Mouse (Mus musculus) embryonic facial prominence, embryonic 11.5 days (tissue): ENCODE data around the gene Dnajc12. TPM values are rescaled to one million over a fixed set of nuclear protein-coding genes. Genes with fewer than 3 reads are reported as not detected.

Experiments used
- ATAC-seq: fragments of 200-750 bp; cut with Nextera tagmentation; replicated peaks from 2 replicates; pipeline ENCODE4 v1.8.0; 2017; ENCODE audit warnings: low read depth; ENCODE audit not compliant: insufficient number of reproducible peaks, low FRiP score, low TSS enrichment
- DNase-seq: peaks from one replicate; pipeline ENCODE4 v3.0.0-alpha.2; 2015; ENCODE audit warnings: low spot score
- H3K27ac ChIP-seq: fragments of 300-500 bp; sonication (generic); replicated peaks from 2 replicates; pipeline ENCODE4 v1.5.1; 2014; ENCODE audit warnings: mild to moderate bottlenecking, low read depth, low read length, control low read depth
- H3K27me3 ChIP-seq: fragments of 300-500 bp; sonication (generic); 2 replicates; pipeline ENCODE4 v1.6.1; 2014; ENCODE audit warnings: mild to moderate bottlenecking, low read length, moderate library complexity, mixed read lengths; ENCODE audit not compliant: control insufficient read depth, insufficient read depth
- H3K36me3 ChIP-seq: fragments of 300-500 bp; sonication (generic); replicated peaks from 2 replicates; pipeline ENCODE4 v1.6.1; 2014; ENCODE audit warnings: low read depth, mild to moderate bottlenecking, low read length, moderate library complexity, mixed read lengths; ENCODE audit not compliant: control insufficient read depth, insufficient read depth
- H3K4me1 ChIP-seq: fragments of 300-500 bp; sonication (generic); 2 replicates; pipeline ENCODE4 v1.6.1; 2014; ENCODE audit warnings: low read length, mixed read lengths; ENCODE audit not compliant: control insufficient read depth, insufficient read depth
- H3K4me2 ChIP-seq: fragments of 300-500 bp; sonication (generic); 2 replicates; pipeline ENCODE4 v1.6.1; 2014; ENCODE audit warnings: low read depth, mild to moderate bottlenecking, control low read depth, low read length, moderate library complexity
- H3K4me3 ChIP-seq: fragments of 300-500 bp; sonication (generic); 2 replicates; pipeline ENCODE4 v1.5.1; 2014; ENCODE audit warnings: low read depth, low read length, control low read depth
- H3K9ac ChIP-seq: fragments of 300-500 bp; sonication (generic); replicated peaks from 2 replicates; pipeline ENCODE4 v1.6.1; 2014; ENCODE audit warnings: mild to moderate bottlenecking, control low read depth, low read length
- H3K9me3 ChIP-seq: fragments of 300-500 bp; sonication (generic); replicated peaks from 2 replicates; pipeline ENCODE4 v1.6.1; 2016; ENCODE audit warnings: mild to moderate bottlenecking, low read length, inconsistent platforms, mixed read lengths; ENCODE audit not compliant: control insufficient read depth
- WGBS: fragments of 180-500 bp; shearing (Covaris S2); extraction: QIAGEN DNeasy Blood & Tissue Kit; methylation state at CpG from one replicate; pipeline ENCODE4 v1.1.7; 2014; 5-methylcytosine and 5-hydroxymethylcytosine counted together
- polyA plus RNA-seq: library from polyadenylated mRNA; unstranded; fragments of >200 nt; fragmentation: Nextera tagmentation; extraction: Ambion mirVana; gene quantifications from 2 replicates; pipeline ENCODE4 v1.2.1, GENCODE M21; 2014

Dnajc12 gene
- polyA plus RNA-seq, 1 experiment from 2014 or later, result 14.5 TPM

GRCm38 (mm10) chr10:63429023-63429340 is 46.7 kb downstream of the Dnajc12 start:
- Histone ChIP-seq H3K9me3 (no peaks in the 10 kb centered on the region), H3K36me3 (no peaks in the 10 kb centered on the region), H3K4me1 (no peaks in the 10 kb centered on the region), H3K4me2 (peak overlapping the region; percentile 54), H3K4me3 (peak overlapping the region; percentile 77), H3K27ac (no peak overlapping the region), H3K9ac (peak overlapping the region; percentile 22), H3K27me3 (no peaks in the 10 kb centered on the region)
- ATAC-seq (no peak), DNase-seq (no peak)
- WGBS, result 2% methylated on average over 11 of the region's 11 CpGs

- no peaks in the 10 kb centered on the region for H3K9me3 ChIP-seq
- H3K4me3 ChIP-seq, result peak overlapping the region; percentile 77
- no peaks in the 10 kb centered on the region for H3K27me3 ChIP-seq
- H3K9ac ChIP-seq, result peak overlapping the region; percentile 75
- ATAC-seq (peak; percentile 88), DNase-seq (peak; percentile 94)
- H3K27ac ChIP-seq, result 0 out of 2 replicates have a peak overlapping the region, but pooled peaks have one; percentile 56
- H3K36me3 ChIP-seq, result no peaks in the 10 kb centered on the region
- peak overlapping the region; percentile 54 for H3K4me2 ChIP-seq
- 0% methylated on average over 34 of the region's 34 CpGs for WGBS
- no peaks in the 10 kb centered on the region for H3K4me1 ChIP-seq
These were observed 47.1 kb downstream of the Dnajc12 start for GRCm38 (mm10) chr10:63429380-63429779.

GRCm38 (mm10) chr10:63429785-63430305 is 47.6 kb downstream of the Dnajc12 start, which contains the start of gene Ctnna3:
Gene Ctnna3 (plus strand): TSS chr10:63430098.
- peak within 1 kb of the TSS; percentile 77 for H3K4me3 ChIP-seq
- DNase-seq (peak; percentile 95), ATAC-seq (peak; percentile 95)
- peak within 1 kb of the TSS; percentile 54 for H3K4me2 ChIP-seq
- H3K36me3 ChIP-seq, result no peaks in the 10 kb centered on the region
- WGBS, result under 1% methylated on average over 55 of the region's 55 CpGs
- no peaks in the 10 kb centered on the region for H3K4me1 ChIP-seq
- H3K27ac ChIP-seq, result 0 out of 2 replicates have a peak within 1 kb of the TSS, but pooled peaks have one; percentile 56
- peak within 1 kb of the TSS; percentile 75 for H3K9ac ChIP-seq
- H3K9me3 ChIP-seq, result no peaks in the 10 kb centered on the region
- H3K27me3 ChIP-seq, result no peaks in the 10 kb centered on the region

- no peaks in the 10 kb centered on the region for H3K27me3 ChIP-seq
These were observed 49.0 kb downstream of the Dnajc12 start for GRCm38 (mm10) chr10:63431221-63431736.

GRCm38 (mm10) chr10:63432099-63432498 is 49.9 kb downstream of the Dnajc12 start:
- H3K36me3 ChIP-seq, result no peaks in the 10 kb centered on the region
- no peaks in the 10 kb centered on the region for H3K27me3 ChIP-seq
- no peak overlapping the region for H3K4me3 ChIP-seq
- H3K27ac ChIP-seq, result no peak overlapping the region
- H3K9ac ChIP-seq, result no peak overlapping the region
- no peaks in the 10 kb centered on the region for H3K4me1 ChIP-seq
- ATAC-seq (no peak), DNase-seq (no peak)
- WGBS, result 94% methylated on average over 8 of the region's 8 CpGs
- no peaks in the 10 kb centered on the region for H3K9me3 ChIP-seq
- no peak overlapping the region for H3K4me2 ChIP-seq

More at GRCm38 (mm10) chr10:63431221-63431736, 49.0 kb downstream of the Dnajc12 start:
- ATAC-seq (no peak), DNase-seq (no peak)
- H3K4me1 ChIP-seq, result no peaks in the 10 kb centered on the region
- no peak overlapping the region for H3K9ac ChIP-seq
- 88% methylated on average over 7 of the region's 7 CpGs for WGBS
- H3K4me2 ChIP-seq, result no peak overlapping the region
- H3K9me3 ChIP-seq, result no peaks in the 10 kb centered on the region
- H3K36me3 ChIP-seq, result no peaks in the 10 kb centered on the region
- no peak overlapping the region for H3K4me3 ChIP-seq
- no peak overlapping the region for H3K27ac ChIP-seq

GRCm38 (mm10) chr10:63432887-63433286 is 50.6 kb downstream of the Dnajc12 start:
- no peak for ATAC-seq
- Histone ChIP-seq H3K27me3 (no peaks in the 10 kb centered on the region), H3K4me1 (no peaks in the 10 kb centered on the region), H3K36me3 (no peaks in the 10 kb centered on the region), H3K9ac (no peak overlapping the region), H3K4me3 (no peak overlapping the region), H3K9me3 (no peaks in the 10 kb centered on the region), H3K4me2 (no peak overlapping the region), H3K27ac (no peak overlapping the region)
- 80% methylated on average over 2 of the region's 2 CpGs for WGBS
- no peak for DNase-seq

GRCm38 (mm10) chr10:63438736-63439262 is 56.6 kb downstream of the Dnajc12 start:
- no peak overlapping the region for H3K27ac ChIP-seq
- no peaks in the 10 kb centered on the region for H3K4me1 ChIP-seq
- H3K4me3 ChIP-seq, result no peak overlapping the region
- H3K9me3 ChIP-seq, result no peaks in the 10 kb centered on the region
- DNase-seq, result no peak
- H3K9ac ChIP-seq, result no peak overlapping the region
- no peak for ATAC-seq
- no peaks in the 10 kb centered on the region for H3K36me3 ChIP-seq
- H3K4me2 ChIP-seq, result no peak overlapping the region
- no peaks in the 10 kb centered on the region for H3K27me3 ChIP-seq

- H3K4me2 ChIP-seq, result no peak overlapping the region
- DNase-seq (no peak), ATAC-seq (no peak)
- no peaks in the 10 kb centered on the region for H3K27me3 ChIP-seq
- no peak overlapping the region for H3K9ac ChIP-seq
- H3K4me1 ChIP-seq, result no peaks in the 10 kb centered on the region
- H3K9me3 ChIP-seq, result no peaks in the 10 kb centered on the region
- no peak overlapping the region for H3K27ac ChIP-seq
- H3K36me3 ChIP-seq, result no peaks in the 10 kb centered on the region
- whole genome bisulfite sequencing, result 66% methylated on average over 7 of the region's 7 CpGs
- H3K4me3 ChIP-seq, result no peak overlapping the region
These were observed 57.5 kb downstream of the Dnajc12 start for GRCm38 (mm10) chr10:63439694-63440228.
